Mouse (Mus musculus) inflammation-experienced regulatory T-cells, adult 6 months (primary cell): ENCODE results near the gene Gtf2i. TPM values are rescaled to one million over a fixed set of nuclear protein-coding genes. Genes with fewer than 3 reads are reported as not detected.

Experiments
- ATAC-seq: one replicate; pipeline ENCODE4 v1.8.0; 2017
- polyA plus RNA-seq, 3 experiments: library from polyadenylated mRNA; unstranded; fragments of 100-300 nt; shearing (Covaris generic); gene quantifications; one replicate each; pipeline ENCODE4 v1.2.1; 2017

Gtf2i gene
- polyA plus RNA-seq, 3 experiments from 2014 or later = 91.5 to 97.5 (median 94.5) TPM

DNA sequence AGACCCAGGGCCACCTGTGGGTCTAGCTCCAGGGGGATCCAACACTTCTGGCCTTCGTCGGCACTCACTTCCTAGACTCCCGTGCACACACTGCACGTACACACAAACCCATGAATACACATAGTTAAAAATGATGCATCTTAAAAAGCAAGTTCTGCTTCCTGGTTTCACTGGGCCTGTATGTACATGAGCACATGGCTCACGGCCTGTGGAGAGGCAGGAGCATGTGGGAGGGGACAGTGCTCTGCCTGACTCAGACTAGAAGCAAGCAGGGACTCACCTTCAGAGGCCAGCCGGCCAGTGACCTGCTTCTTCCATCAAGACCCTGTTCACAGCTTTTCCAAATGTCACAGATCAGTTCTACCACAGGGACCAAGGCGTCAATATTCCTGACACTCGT is 120.9 kb downstream of the Gtf2i start:
- no peak for ATAC-seq

DNA sequence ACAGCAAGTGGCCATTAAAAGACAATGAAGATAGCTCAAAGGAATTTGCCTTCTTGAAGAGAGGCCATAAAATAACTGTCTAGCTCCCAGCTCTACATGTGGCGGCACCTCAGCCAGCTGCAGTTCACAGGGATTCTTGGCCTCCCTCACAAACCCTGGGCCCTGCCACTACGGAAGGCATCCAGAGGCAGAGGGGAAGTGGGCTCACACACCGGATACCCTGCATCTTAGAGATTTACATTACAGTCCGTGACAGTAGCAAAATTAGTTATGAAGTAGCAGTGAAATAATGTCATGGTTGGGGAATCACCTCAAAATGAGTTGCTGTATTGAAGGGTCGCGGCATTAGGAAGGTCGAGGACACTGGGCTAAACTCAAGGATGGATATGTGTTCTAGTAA is 126.0 kb downstream of the Gtf2i start:
- no peak for ATAC-seq

Other genes with a start within 250 kb of the Gtf2i start
- gene Castor2, start 215.0 kb downstream of the Gtf2i start, polyA plus RNA-seq = 1 to 10 TPM; 1.6 to 6.5 (median 5.4) TPM
- gene Rcc1l, start 138.0 kb downstream of the Gtf2i start, polyA plus RNA-seq = 1 to 10 TPM; 2.1 to 3.9 (median 2.2) TPM
- 1 to 10 TPM; 2.2 to 7.0 (median 4.0) TPM for gene Gtf2ird2, start 130.7 kb downstream of the Gtf2i start, polyA plus RNA-seq
- gene Ncf1, start 85.1 kb downstream of the Gtf2i start, polyA plus RNA-seq = 1 to 10 TPM; 3.9 to 8.5 (median 4.5) TPM
- gene Gtf2ird1, start 142.0 kb upstream of the Gtf2i start, polyA plus RNA-seq = 10 to 100 TPM in 1 of 3 experiments, 1 to 10 TPM in 2; 3.5 to 12.4 (median 5.7) TPM
- under 1 TPM; 0.55 to 0.88 (median 0.74) TPM for gene Clip2, start 237.7 kb upstream of the Gtf2i start, polyA plus RNA-seq
- gene Syna, start 245.4 kb upstream of the Gtf2i start, polyA plus RNA-seq = 1 to 10 TPM in 1 of 3 experiments, under 1 TPM in 1, not detected in 1; 0.28 to 1.1 TPM